Mouse (Mus musculus) subcutaneous adipose tissue, adult 2 months (tissue): ENCODE measurements around the gene Hprt. TPM values are rescaled to one million over a fixed set of nuclear protein-coding genes. Genes with fewer than 3 reads are reported as not detected.

Experiments
- polyA plus RNA-seq: library from polyadenylated mRNA; depleted of rRNA; stranded (reverse); fragments of >200 nt; gene quantifications from 2 replicates; pipeline ENCODE4 v1.2.3, GENCODE M21; 2012; ENCODE audit warnings: low replicate concordance; rRNA removed

The Hprt gene
- polyA plus RNA-seq = 22.8 and 34.0 TPM in 2 replicates

GRCm38 (mm10) chrX:52987905-52988783 lies at the start of gene Hprt:
TSS of gene Hprt (plus strand) at chrX:52988137.

Other genes with a start within 250 kb of the Hprt start
- 0.13 and 0.14 TPM in 2 replicates for gene Ccdc160, start 196.9 kb upstream of the Hprt start, polyA plus RNA-seq
- 1.8 and 3.9 TPM in 2 replicates for gene Phf6, start 75.9 kb upstream of the Hprt start, polyA plus RNA-seq